Mouse (Mus musculus): ENCODE data around the gene Tex261.

DNA sequence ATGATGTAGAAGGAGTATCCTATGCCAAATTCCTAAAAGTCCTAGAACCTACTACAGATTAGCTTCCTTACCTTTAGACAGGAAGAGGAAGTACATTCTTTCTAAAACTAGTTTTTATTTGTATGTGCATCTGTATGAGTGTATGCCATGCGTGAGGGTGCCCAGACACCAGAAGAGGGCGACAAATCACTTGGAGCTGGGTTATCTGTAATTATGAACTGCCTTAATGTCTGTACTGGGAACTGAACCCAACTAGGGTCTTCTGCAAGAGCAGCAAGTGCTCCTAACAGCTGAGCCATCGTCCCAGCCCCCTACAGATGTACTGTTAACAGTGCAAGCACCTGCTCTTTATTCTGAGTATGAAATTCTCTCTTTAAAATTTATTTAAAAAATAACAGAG, 40.2 kb upstream of the Tex261 start:
- TF ChIP-seq CTCF (conservative IDR thresholded peaks at IDR 0.05; ENCODE audit: insufficient read depth, insufficient read length, low read depth, low read length) = no peak
- TF ChIP-seq POLR2A (IDR thresholded peaks at IDR 0.05; ENCODE audit: low read depth, low read length) = no peak

Measured in kidney, adult 2 months (tissue).